Mouse (Mus musculus) midbrain, embryonic 10.5 days (tissue): Measurements from ENCODE around the gene Krtap4-6. TPM values are rescaled to one million over a fixed set of nuclear protein-coding genes. Genes with fewer than 3 reads are reported as not detected.

ENCODE experiments used
- DNase-seq: peaks from one replicate; pipeline ENCODE4 v3.0.0-alpha.2; 2017; ENCODE audit warnings: low spot score
- H3K27ac ChIP-seq: fragments of 300-500 bp; sonication (generic); replicated peaks from 2 replicates; pipeline ENCODE4 v1.5.1; 2016; ENCODE audit warnings: mild to moderate bottlenecking
- H3K27me3 ChIP-seq: fragments of 300-500 bp; sonication (generic); 2 replicates; pipeline ENCODE4 v1.6.1; 2016; ENCODE audit warnings: low read depth, mild to moderate bottlenecking; ENCODE audit not compliant: poor library complexity, severe bottlenecking
- H3K36me3 ChIP-seq: fragments of 300-500 bp; sonication (generic); 2 replicates; pipeline ENCODE4 v1.6.1; 2016; ENCODE audit warnings: mild to moderate bottlenecking, moderate library complexity
- H3K4me1 ChIP-seq: fragments of 300-500 bp; sonication (generic); 2 replicates; pipeline ENCODE4 v1.6.1; 2016
- H3K4me3 ChIP-seq: fragments of 300-500 bp; sonication (generic); 2 replicates; pipeline ENCODE4 v1.5.1; 2016; ENCODE audit warnings: mild to moderate bottlenecking, moderate library complexity
- H3K9me3 ChIP-seq: fragments of 300-500 bp; sonication (generic); replicated peaks from 2 replicates; pipeline ENCODE4 v1.6.1; 2016; ENCODE audit warnings: mild to moderate bottlenecking
- WGBS: fragments of 180-500 bp; shearing (Covaris S2); methylation state at CpG from one replicate; pipeline ENCODE4 v1.1.7; 2016; 5-methylcytosine and 5-hydroxymethylcytosine counted together
- polyA plus RNA-seq: library from polyadenylated mRNA; unstranded; fragments of >200 nt; fragmentation: Nextera tagmentation; extraction: Ambion mirVana; gene quantifications from 2 replicates; pipeline ENCODE4 v1.2.1, GENCODE M21; 2016

Krtap4-6 gene
- polyA plus RNA-seq, 1 experiment from 2014 or later = not detected

- no peaks in the 10 kb centered on the region for H3K27me3 ChIP-seq
- H3K4me3 ChIP-seq = no peak overlapping the region
- H3K4me1 ChIP-seq = peaks cover 5% of the 10 kb centered on the region
- no peaks in the 10 kb centered on the region for H3K9me3 ChIP-seq
- no peaks in the 10 kb centered on the region for H3K36me3 ChIP-seq
- H3K27ac ChIP-seq = no peak overlapping the region
- DNase-seq = no peak
- WGBS = 84% methylated on average over 1 of the region's 1 CpGs
Measured at GRCm38 (mm10) chr11:99637086-99637485, 28.7 kb downstream of the Krtap4-6 start.

GRCm38 (mm10) chr11:99634653-99635134 is 31.1 kb downstream of the Krtap4-6 start, which contains the start of gene Krtap4-2:
Gene Krtap4-2 (minus strand): TSS chr11:99635084.
- WGBS = 34% methylated on average over 8 of the region's 8 CpGs
- no peaks in the 10 kb centered on the region for H3K9me3 ChIP-seq
- H3K4me1 ChIP-seq = peaks cover 5% of the 10 kb centered on the region
- no peak within 1 kb of the TSS for H3K27ac ChIP-seq
- no peaks in the 10 kb centered on the region for H3K27me3 ChIP-seq
- no peak within 1 kb of the TSS for H3K4me3 ChIP-seq
- H3K36me3 ChIP-seq = no peaks in the 10 kb centered on the region
- no peak for DNase-seq

- H3K4me1 ChIP-seq = peaks cover 5% of the 10 kb centered on the region
- no peak overlapping the region for H3K4me3 ChIP-seq
- no peaks in the 10 kb centered on the region for H3K9me3 ChIP-seq
- H3K36me3 ChIP-seq = no peaks in the 10 kb centered on the region
- DNase-seq = no peak
- H3K27ac ChIP-seq = no peak overlapping the region
- 71% methylated on average over 2 of the region's 2 CpGs for WGBS
- H3K27me3 ChIP-seq = no peaks in the 10 kb centered on the region
Measured at GRCm38 (mm10) chr11:99633293-99633692, 32.5 kb downstream of the Krtap4-6 start.

- Histone ChIP-seq H3K27me3 (no peaks in the 10 kb centered on the region), H3K9me3 (no peaks in the 10 kb centered on the region), H3K27ac (no peak overlapping the region), H3K4me1 (peaks cover 5% of the 10 kb centered on the region), H3K4me3 (no peak overlapping the region), H3K36me3 (no peaks in the 10 kb centered on the region)
- 81% methylated on average over 3 of the region's 3 CpGs for WGBS
- no peak for DNase-seq
Measured at GRCm38 (mm10) chr11:99630890-99631289, 34.9 kb downstream of the Krtap4-6 start.

GRCm38 (mm10) chr11:99628138-99628537 is 37.6 kb downstream of the Krtap4-6 start, which contains the start of gene Krtap4-1:
Gene Krtap4-1 (minus strand): TSS chr11:99628238.
- Histone ChIP-seq H3K9me3 (no peaks in the 10 kb centered on the region), H3K27me3 (no peaks in the 10 kb centered on the region), H3K36me3 (no peaks in the 10 kb centered on the region), H3K27ac (no peak within 1 kb of the TSS), H3K4me3 (no peak within 1 kb of the TSS), H3K4me1 (no peaks in the 10 kb centered on the region)
- 87% methylated on average over 4 of the region's 4 CpGs for WGBS
- no peak for DNase-seq

- H3K27me3 ChIP-seq = no peaks in the 10 kb centered on the region
- no peaks in the 10 kb centered on the region for H3K9me3 ChIP-seq
- no peaks in the 10 kb centered on the region for H3K36me3 ChIP-seq
- no peak for DNase-seq
- no peak within 1 kb of the TSS for H3K4me3 ChIP-seq
- H3K4me1 ChIP-seq = no peaks in the 10 kb centered on the region
- no peak within 1 kb of the TSS for H3K27ac ChIP-seq
- 87% methylated on average over 2 of the region's 2 CpGs for WGBS
Measured at GRCm38 (mm10) chr11:99620335-99620734, 45.4 kb downstream of the Krtap4-6 start, which contains the start of gene Gm11562. Gene Gm11562 (minus strand): TSS chr11:99620435.

Other genes starting within 250 kb of the Krtap4-6 start
- gene Krt12, start 243.7 kb downstream of the Krtap4-6 start, polyA plus RNA-seq = not detected in 2 replicates
- 0.65 and 0.68 TPM in 2 replicates for gene Krt20, start 227.8 kb downstream of the Krtap4-6 start, polyA plus RNA-seq
- gene Krt23, start 172.8 kb downstream of the Krtap4-6 start, polyA plus RNA-seq = not detected in 2 replicates
- gene Krt39, start 144.6 kb downstream of the Krtap4-6 start, polyA plus RNA-seq = not detected in 2 replicates
- not detected in 2 replicates for gene Krt40, start 122.8 kb downstream of the Krtap4-6 start, polyA plus RNA-seq
- gene Krtap3-3, start 115.1 kb downstream of the Krtap4-6 start, polyA plus RNA-seq = not detected in 2 replicates
- gene Krtap3-2, start 109.1 kb downstream of the Krtap4-6 start, polyA plus RNA-seq = not detected in 2 replicates
- not detected in 2 replicates for gene Gm11939, start 106.5 kb downstream of the Krtap4-6 start, polyA plus RNA-seq
- gene Krtap3-1, start 99.3 kb downstream of the Krtap4-6 start, polyA plus RNA-seq = not detected in 2 replicates
- not detected in 2 replicates for gene Krtap1-5, start 84.9 kb downstream of the Krtap4-6 start, polyA plus RNA-seq
- gene Krtap1-4, start 82.3 kb downstream of the Krtap4-6 start, polyA plus RNA-seq = not detected in 2 replicates
- not detected in 2 replicates for gene Krtap1-3, start 74.6 kb downstream of the Krtap4-6 start, polyA plus RNA-seq
- not detected in 2 replicates for gene Krtap9-3, start 67.9 kb downstream of the Krtap4-6 start, polyA plus RNA-seq
- not detected in 2 replicates for gene Gm11938, start 62.7 kb downstream of the Krtap4-6 start, polyA plus RNA-seq
- not detected in 2 replicates for gene Gm11937, start 55.8 kb downstream of the Krtap4-6 start, polyA plus RNA-seq
- not detected in 2 replicates for gene Krtap2-4, start 51.1 kb downstream of the Krtap4-6 start, polyA plus RNA-seq
- not detected in 2 replicates for gene Gm11562, start 45.5 kb downstream of the Krtap4-6 start, polyA plus RNA-seq
- not detected in 2 replicates for gene Krtap4-1, start 37.7 kb downstream of the Krtap4-6 start, polyA plus RNA-seq
- not detected in 2 replicates for gene Krtap4-2, start 30.9 kb downstream of the Krtap4-6 start, polyA plus RNA-seq
- not detected in 2 replicates for gene Krtap4-7, start 21.9 kb downstream of the Krtap4-6 start, polyA plus RNA-seq
- gene Gm11555, start 15.7 kb downstream of the Krtap4-6 start, polyA plus RNA-seq = not detected in 2 replicates
- gene Gm11563, start 7.0 kb downstream of the Krtap4-6 start, polyA plus RNA-seq = not detected in 2 replicates
- gene Gm14190, start 24.8 kb upstream of the Krtap4-6 start, polyA plus RNA-seq = not detected in 2 replicates
- not detected in 2 replicates for gene Gm14180, start 68.3 kb upstream of the Krtap4-6 start, polyA plus RNA-seq
- gene Gm11595, start 107.0 kb upstream of the Krtap4-6 start, polyA plus RNA-seq = not detected in 2 replicates
- not detected in 2 replicates for gene Krtap4-8, start 114.7 kb upstream of the Krtap4-6 start, polyA plus RNA-seq
- not detected in 2 replicates for gene Krtap4-9, start 119.2 kb upstream of the Krtap4-6 start, polyA plus RNA-seq
- not detected in 2 replicates for gene Gm11596, start 127.5 kb upstream of the Krtap4-6 start, polyA plus RNA-seq
- gene Gm11569, start 133.0 kb upstream of the Krtap4-6 start, polyA plus RNA-seq = not detected in 2 replicates
- gene Gm11554, start 138.5 kb upstream of the Krtap4-6 start, polyA plus RNA-seq = not detected in 2 replicates
- gene Krtap4-13, start 143.9 kb upstream of the Krtap4-6 start, polyA plus RNA-seq = not detected in 2 replicates
- gene Gm11564, start 149.7 kb upstream of the Krtap4-6 start, polyA plus RNA-seq = not detected in 2 replicates
- not detected in 2 replicates for gene 2300003K06Rik, start 172.1 kb upstream of the Krtap4-6 start, polyA plus RNA-seq
- gene Krtap4-16, start 185.6 kb upstream of the Krtap4-6 start, polyA plus RNA-seq = not detected in 2 replicates
- gene Gm11568, start 192.0 kb upstream of the Krtap4-6 start, polyA plus RNA-seq = not detected in 2 replicates
- gene Gm11559, start 198.5 kb upstream of the Krtap4-6 start, polyA plus RNA-seq = not detected in 2 replicates
- not detected in 2 replicates for gene Krtap9-1, start 207.4 kb upstream of the Krtap4-6 start, polyA plus RNA-seq
- gene Gm11567, start 213.2 kb upstream of the Krtap4-6 start, polyA plus RNA-seq = not detected in 2 replicates
- not detected in 2 replicates for gene Krtap31-1, start 242.0 kb upstream of the Krtap4-6 start, polyA plus RNA-seq
- gene Gm11565, start 248.8 kb upstream of the Krtap4-6 start, polyA plus RNA-seq = not detected in 2 replicates